Mouse (Mus musculus): ENCODE results near the gene Tesmin. TPM values are rescaled to one million over a fixed set of nuclear protein-coding genes. Genes with fewer than 3 reads are reported as not detected.

Tesmin gene
- polyA plus RNA-seq, 1 experiment from 2014 or later: 0.93 TPM

GRCm38 (mm10) chr19:3401943-3402342, 13.3 kb downstream of the Tesmin start:
- no peak overlapping the region for H3K4me2 ChIP-seq (ENCODE audit: low read length)
- WGBS: 49% methylated on average over 7 of the region's 7 CpGs
- no peak for TF ChIP-seq CTCF (IDR thresholded peaks at IDR 0.05; ENCODE audit: low read depth)
- H3K4me3 ChIP-seq (replicated peaks; ENCODE audit: low read depth, low read length): no peak overlapping the region
- no peaks in the 10 kb centered on the region for H3K36me3 ChIP-seq (ENCODE audit: insufficient read depth, low read length)
- H3K27ac ChIP-seq: no peak overlapping the region
- DNase-seq (ENCODE audit: low spot score) (no peak), ATAC-seq (replicated peaks; ENCODE audit: low FRiP score, low read depth) (no peak)
- H3K4me1 ChIP-seq (replicated peaks; ENCODE audit: insufficient read depth, low read length): no peaks in the 10 kb centered on the region
- no peak overlapping the region for H3K9ac ChIP-seq (ENCODE audit: low read depth, low read length)
- no peaks in the 10 kb centered on the region for H3K27me3 ChIP-seq (ENCODE audit: insufficient read depth, low read length)
- H3K9me3 ChIP-seq (replicated peaks; ENCODE audit: low read length): no peaks in the 10 kb centered on the region

DNA sequence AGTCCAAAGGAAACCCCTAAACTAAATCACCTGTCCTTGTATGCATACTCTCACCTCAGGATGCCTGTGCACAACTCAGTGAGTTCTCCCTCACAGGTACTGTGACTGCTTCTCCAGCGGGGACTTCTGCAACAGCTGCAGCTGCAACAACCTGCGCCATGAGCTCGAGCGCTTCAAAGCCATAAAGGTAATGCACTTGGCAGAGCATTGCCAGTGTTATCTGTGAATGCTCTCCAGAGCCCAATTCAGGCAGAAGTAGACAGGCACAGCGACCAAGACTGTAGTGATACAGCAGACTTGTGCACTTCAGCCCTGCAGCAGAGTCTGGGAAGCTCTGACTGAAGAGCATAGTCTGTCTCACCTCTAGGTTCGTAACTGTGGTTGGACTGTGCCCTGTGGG, 13.7 kb downstream of the Tesmin start:
- Histone ChIP-seq H3K4me1 (replicated peaks; ENCODE audit: insufficient read depth, low read length) (no peaks in the 10 kb centered on the region), H3K4me3 (replicated peaks; ENCODE audit: low read depth, low read length) (no peak overlapping the region), H3K9ac (ENCODE audit: low read depth, low read length) (no peak overlapping the region), H3K36me3 (ENCODE audit: insufficient read depth, low read length) (no peaks in the 10 kb centered on the region), H3K9me3 (replicated peaks; ENCODE audit: low read length) (no peaks in the 10 kb centered on the region), H3K27ac (no peak overlapping the region), H3K4me2 (ENCODE audit: low read length) (no peak overlapping the region), H3K27me3 (ENCODE audit: insufficient read depth, low read length) (no peaks in the 10 kb centered on the region)
- no peak for TF ChIP-seq CTCF (IDR thresholded peaks at IDR 0.05; ENCODE audit: low read depth)
- no peak for DNase-seq (ENCODE audit: low spot score)
- WGBS: 75% methylated on average over 6 of the region's 6 CpGs
- ATAC-seq (replicated peaks; ENCODE audit: low FRiP score, low read depth): no peak

- Histone ChIP-seq H3K27me3 (ENCODE audit: insufficient read depth, low read length) (no peaks in the 10 kb centered on the region), H3K4me3 (replicated peaks; ENCODE audit: low read depth, low read length) (no peak overlapping the region), H3K27ac (no peak overlapping the region), H3K9me3 (replicated peaks; ENCODE audit: low read length) (no peaks in the 10 kb centered on the region), H3K4me1 (replicated peaks; ENCODE audit: insufficient read depth, low read length) (no peaks in the 10 kb centered on the region), H3K36me3 (ENCODE audit: insufficient read depth, low read length) (no peaks in the 10 kb centered on the region), H3K4me2 (ENCODE audit: low read length) (no peak overlapping the region), H3K9ac (ENCODE audit: low read depth, low read length) (no peak overlapping the region)
- no peak for TF ChIP-seq CTCF (IDR thresholded peaks at IDR 0.05; ENCODE audit: low read depth)
- no peak for DNase-seq (ENCODE audit: low spot score)
- 85% methylated on average over 7 of the region's 7 CpGs for WGBS
- ATAC-seq (replicated peaks; ENCODE audit: low FRiP score, low read depth): no peak
These were observed 15.4 kb downstream of the Tesmin start for GRCm38 (mm10) chr19:3404030-3404429.

DNA sequence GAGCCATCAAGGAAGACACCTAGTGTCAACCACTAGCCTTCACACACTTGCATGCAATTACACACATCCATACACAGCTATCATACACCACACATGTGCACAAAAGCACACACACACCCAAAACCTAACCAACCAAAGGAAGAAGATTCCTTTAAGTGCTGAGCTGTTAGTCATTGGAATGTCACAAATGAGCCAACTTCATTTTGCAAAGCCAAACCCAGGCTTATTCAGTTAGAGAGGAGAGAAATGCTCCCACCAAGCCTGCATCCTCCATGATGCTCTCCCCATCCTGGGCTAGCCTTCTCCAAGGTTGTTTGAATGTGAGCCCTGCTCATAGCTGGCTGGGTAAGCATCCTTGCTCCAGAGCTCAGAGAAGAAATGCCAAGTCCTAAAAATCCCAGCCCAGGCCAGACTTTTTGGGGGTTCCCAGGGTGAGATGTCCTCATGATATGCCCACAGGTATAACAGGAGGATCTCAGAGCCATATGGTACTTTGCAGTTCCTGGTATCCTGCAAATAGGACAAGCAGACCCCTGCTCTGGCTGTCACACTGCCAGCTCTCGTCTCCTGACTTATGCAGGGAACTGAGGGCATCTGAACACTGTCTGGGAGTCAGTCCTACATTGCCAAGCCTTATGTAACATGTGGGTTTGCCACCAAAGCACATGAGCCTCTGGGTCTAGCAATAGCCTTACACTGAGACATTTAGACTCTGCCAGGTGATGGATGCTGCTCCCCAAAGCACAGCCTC, 17.0 kb downstream of the Tesmin start:
- no peaks in the 10 kb centered on the region for H3K36me3 ChIP-seq (ENCODE audit: insufficient read depth, low read length)
- WGBS: 67% methylated on average over 1 of the region's 1 CpGs
- no peaks in the 10 kb centered on the region for H3K9me3 ChIP-seq (replicated peaks; ENCODE audit: low read length)
- no peak overlapping the region for H3K9ac ChIP-seq (ENCODE audit: low read depth, low read length)
- no peak for TF ChIP-seq CTCF (IDR thresholded peaks at IDR 0.05; ENCODE audit: low read depth)
- ATAC-seq (replicated peaks; ENCODE audit: low FRiP score, low read depth) (no peak), DNase-seq (ENCODE audit: low spot score) (no peak)
- H3K27me3 ChIP-seq (ENCODE audit: insufficient read depth, low read length): no peaks in the 10 kb centered on the region
- no peaks in the 10 kb centered on the region for H3K4me1 ChIP-seq (replicated peaks; ENCODE audit: insufficient read depth, low read length)
- H3K27ac ChIP-seq: no peak overlapping the region
- H3K4me3 ChIP-seq (replicated peaks; ENCODE audit: low read depth, low read length): no peak overlapping the region
- H3K4me2 ChIP-seq (ENCODE audit: low read length): no peak overlapping the region

DNA sequence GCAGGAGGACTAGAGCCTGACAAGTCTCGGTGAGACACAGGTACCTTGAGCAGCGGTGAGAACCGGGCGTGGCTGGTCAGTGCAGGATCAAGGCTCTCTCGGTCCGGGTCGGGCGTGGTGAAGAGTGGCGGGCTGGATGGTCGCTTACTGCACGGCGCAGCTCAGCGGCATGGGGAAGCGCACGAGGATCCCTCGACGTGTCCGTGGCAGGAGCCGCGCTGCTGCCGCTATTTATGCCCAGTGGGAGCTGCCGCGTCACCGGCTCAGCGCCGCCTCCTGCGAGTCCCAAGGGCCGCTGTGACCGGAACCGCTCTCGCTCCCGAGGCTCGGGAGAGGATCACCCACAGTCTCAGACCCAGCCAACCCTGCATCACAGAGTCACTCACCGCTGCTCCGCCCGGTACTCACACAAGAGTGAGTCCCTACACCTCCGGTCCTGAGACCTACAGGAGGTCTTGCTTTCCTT, 25.6 kb downstream of the Tesmin start, which contains the start of gene Gal:
Gene Gal (minus strand): TSS at position 277 of the 466 bp plus-strand sequence.
- DNase-seq (ENCODE audit: low spot score) (peak; percentile 20), ATAC-seq (replicated peaks; ENCODE audit: low FRiP score, low read depth) (0 out of 2 replicates have a peak, but pooled peaks have one; percentile 36)
- TF ChIP-seq CTCF (IDR thresholded peaks at IDR 0.05; ENCODE audit: low read depth): no peak
- WGBS: 1% methylated on average over 24 of the region's 37 CpGs
- Histone ChIP-seq H3K9ac (ENCODE audit: low read depth, low read length) (no peak within 1 kb of the TSS), H3K4me2 (ENCODE audit: low read length) (peak within 1 kb of the TSS; percentile 59), H3K9me3 (replicated peaks; ENCODE audit: low read length) (no peaks in the 10 kb centered on the region), H3K27ac (no peak within 1 kb of the TSS), H3K36me3 (ENCODE audit: insufficient read depth, low read length) (no peaks in the 10 kb centered on the region), H3K4me3 (replicated peaks; ENCODE audit: low read depth, low read length) (peak within 1 kb of the TSS; percentile 22), H3K4me1 (replicated peaks; ENCODE audit: insufficient read depth, low read length) (peaks cover 6% of the 10 kb centered on the region; the same call in 1 of the 2 replicates), H3K27me3 (ENCODE audit: insufficient read depth, low read length) (peaks cover 9% of the 10 kb centered on the region)

DNA sequence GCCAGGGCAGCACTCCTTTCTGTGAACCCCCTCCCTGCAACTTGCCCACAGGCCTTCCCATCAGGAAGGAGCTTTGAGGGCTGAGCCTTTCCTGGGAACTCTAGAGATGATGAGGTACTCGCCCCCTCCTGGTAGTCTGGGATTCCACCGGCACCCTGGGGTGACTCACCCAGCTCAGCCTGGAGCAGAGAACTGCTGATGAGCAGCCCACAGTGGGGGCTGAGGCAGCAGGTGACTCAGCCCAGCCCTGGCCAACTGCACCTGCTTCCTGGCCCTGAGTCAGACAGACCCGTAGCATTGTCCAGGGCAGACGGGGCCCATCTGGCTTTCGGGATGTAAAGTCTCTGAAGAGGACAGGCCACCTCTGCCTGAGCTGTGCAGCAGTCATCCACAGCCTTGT, 30.6 kb downstream of the Tesmin start:
- DNase-seq (ENCODE audit: low spot score): no peak
- Histone ChIP-seq H3K36me3 (ENCODE audit: insufficient read depth, low read length) (no peaks in the 10 kb centered on the region), H3K4me3 (replicated peaks; ENCODE audit: low read depth, low read length) (no peak overlapping the region), H3K9me3 (replicated peaks; ENCODE audit: low read length) (no peaks in the 10 kb centered on the region), H3K4me1 (replicated peaks; ENCODE audit: insufficient read depth, low read length) (peaks cover 3% of the 10 kb centered on the region; the same call in 1 of the 2 replicates), H3K27me3 (ENCODE audit: insufficient read depth, low read length) (peaks cover 8% of the 10 kb centered on the region), H3K4me2 (ENCODE audit: low read length) (no peak overlapping the region), H3K27ac (no peak overlapping the region), H3K9ac (ENCODE audit: low read depth, low read length) (no peak overlapping the region)
- no peak for TF ChIP-seq CTCF (IDR thresholded peaks at IDR 0.05; ENCODE audit: low read depth)
- ATAC-seq (replicated peaks; ENCODE audit: low FRiP score, low read depth): no peak; the same call in 1 of the 2 replicates
- WGBS: 54% methylated on average over 5 of the region's 5 CpGs
